Mouse (Mus musculus) kidney, embryonic 16.5 days (tissue): Measurements from ENCODE around the gene Kctd18. TPM values are rescaled to one million over a fixed set of nuclear protein-coding genes. Genes with fewer than 3 reads are reported as not detected.
"Not testable (repeated sequence)": the region's sequence is repeated elsewhere in the genome, so short reads cannot be mapped to it uniquely, and the experiment has no call there.

ENCODE experiments used
- ATAC-seq: fragments of 200-750 bp; cut with Nextera tagmentation; 2 replicates; pipeline ENCODE4 v1.8.0; 2017; ENCODE audit warnings: moderate TSS enrichment; ENCODE audit not compliant: low FRiP score, low TSS enrichment
- H3K27ac ChIP-seq: fragments of 300-500 bp; sonication (generic); 2 replicates; pipeline ENCODE4 v1.5.1; 2014; ENCODE audit warnings: low read length
- H3K27me3 ChIP-seq: fragments of 300-500 bp; sonication (generic); 2 replicates; pipeline ENCODE4 v1.6.1; 2014; ENCODE audit warnings: low read length, control low read depth, mixed read lengths; ENCODE audit not compliant: insufficient read depth
- H3K36me3 ChIP-seq: fragments of 300-500 bp; sonication (generic); 2 replicates; pipeline ENCODE4 v1.6.1; 2014; ENCODE audit warnings: low read length, control low read depth, mixed read lengths; ENCODE audit not compliant: insufficient read depth
- H3K4me1 ChIP-seq: fragments of 300-500 bp; sonication (generic); 2 replicates; pipeline ENCODE4 v1.6.1; 2014; ENCODE audit warnings: low read length, control low read depth, mixed read lengths; ENCODE audit not compliant: insufficient read depth
- H3K4me2 ChIP-seq: fragments of 300-500 bp; sonication (generic); replicated peaks from 2 replicates; pipeline ENCODE4 v1.6.1; 2014; ENCODE audit warnings: low read depth, low read length
- H3K4me3 ChIP-seq: fragments of 300-500 bp; sonication (generic); 2 replicates; pipeline ENCODE4 v1.5.1; 2014; ENCODE audit warnings: mild to moderate bottlenecking, low read length
- H3K9ac ChIP-seq: fragments of 300-500 bp; sonication (generic); replicated peaks from 2 replicates; pipeline ENCODE4 v1.6.1; 2014; ENCODE audit warnings: low read length
- H3K9me3 ChIP-seq: fragments of 300-500 bp; sonication (generic); 2 replicates; pipeline ENCODE4 v1.6.1; 2016; ENCODE audit warnings: low read length, control low read depth
- WGBS: fragments of 180-500 bp; shearing (Covaris S2); extraction: QIAGEN DNeasy Blood & Tissue Kit; methylation state at CpG from one replicate; pipeline ENCODE4 v1.1.7; 2014; 5-methylcytosine and 5-hydroxymethylcytosine counted together
- polyA plus RNA-seq: library from polyadenylated mRNA; unstranded; fragments of >200 nt; fragmentation: Nextera tagmentation; extraction: Ambion mirVana; gene quantifications from 2 replicates; pipeline ENCODE4 v1.2.1, GENCODE M21; 2015

Gene Kctd18
- polyA plus RNA-seq, 1 experiment from 2014 or later = 17.1 TPM

DNA sequence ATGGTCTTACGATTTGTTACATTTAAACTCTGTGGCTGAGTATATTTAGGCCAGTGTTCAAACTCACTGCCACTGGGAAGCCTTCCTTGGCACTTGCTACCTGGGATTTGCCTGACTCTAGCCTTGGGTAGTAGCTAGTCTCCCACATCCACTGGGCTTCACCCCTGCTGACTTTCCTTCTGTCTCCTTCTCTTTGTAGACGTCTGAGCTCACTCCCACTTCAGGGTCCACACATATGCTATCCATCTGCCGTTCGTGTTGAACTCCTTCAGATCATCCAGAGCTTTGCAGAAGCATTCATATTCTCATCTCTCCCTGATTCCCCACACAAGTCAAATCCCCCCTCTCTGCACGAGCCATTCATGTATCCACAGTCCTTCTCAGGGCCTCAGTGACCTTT is 26.8 kb upstream of the Kctd18 start:
- Histone ChIP-seq H3K9ac (no peak overlapping the region), H3K36me3 (no peaks in the 10 kb centered on the region), H3K4me1 (no peaks in the 10 kb centered on the region), H3K4me2 (no peak overlapping the region), H3K27me3 (no peaks in the 10 kb centered on the region), H3K4me3 (no peak overlapping the region), H3K9me3 (no peaks in the 10 kb centered on the region), H3K27ac (no peak overlapping the region)
- no peak for ATAC-seq
- WGBS = 79% methylated on average over 5 of the region's 5 CpGs

DNA sequence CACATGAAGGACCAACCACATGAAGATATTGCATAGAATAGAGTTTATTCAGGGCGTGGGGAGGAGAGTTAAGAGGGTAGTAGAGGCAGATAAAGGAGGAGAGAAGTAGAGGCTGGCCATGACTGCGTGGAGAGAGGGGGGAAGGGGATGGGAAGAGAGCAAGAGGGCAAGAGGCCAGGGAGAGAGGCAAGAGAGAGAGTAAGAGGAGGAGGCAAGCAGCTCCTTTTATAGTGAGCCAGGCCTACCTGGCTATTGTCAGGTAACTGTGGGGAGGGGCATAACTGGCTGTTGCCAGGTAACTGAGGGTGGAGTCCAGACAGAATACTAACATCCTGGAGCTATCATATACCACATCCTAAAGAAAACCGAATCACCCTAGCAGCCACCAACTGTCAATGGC is 26.3 kb upstream of the Kctd18 start:
- Histone ChIP-seq H3K4me3 (no peak overlapping the region), H3K36me3 (no peaks in the 10 kb centered on the region), H3K9ac (no peak overlapping the region), H3K4me1 (no peaks in the 10 kb centered on the region), H3K27ac (no peak overlapping the region), H3K27me3 (no peaks in the 10 kb centered on the region), H3K4me2 (no peak overlapping the region), H3K9me3 (no peaks in the 10 kb centered on the region)
- no peak for ATAC-seq
- 59% methylated on average over 3 of the region's 3 CpGs for WGBS

DNA sequence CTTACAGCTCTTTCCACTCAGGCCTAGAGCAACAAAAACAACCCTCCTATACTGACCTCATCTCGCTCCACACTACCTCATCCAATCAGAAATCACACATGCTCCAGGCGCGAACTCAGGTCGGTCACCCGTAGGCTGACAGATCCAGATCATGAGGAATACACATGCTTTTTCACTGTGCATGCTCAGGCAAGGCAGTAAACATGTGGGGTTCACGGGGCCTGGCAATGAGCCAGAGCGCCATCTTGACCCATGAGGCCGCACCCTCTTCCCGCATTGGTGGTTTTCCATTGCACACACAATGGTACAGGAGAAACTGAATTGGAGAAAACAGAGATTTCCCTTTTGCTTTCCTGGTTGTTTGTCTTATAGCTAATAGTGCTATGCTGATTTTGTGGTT is 18.6 kb upstream of the Kctd18 start:
- not testable (repeated sequence) for H3K36me3 ChIP-seq, H3K9me3 ChIP-seq, H3K4me2 ChIP-seq, H3K27me3 ChIP-seq, ATAC-seq, H3K4me3 ChIP-seq, H3K9ac ChIP-seq, H3K4me1 ChIP-seq, H3K27ac ChIP-seq
- WGBS = 90% methylated on average over 9 of the region's 9 CpGs

DNA sequence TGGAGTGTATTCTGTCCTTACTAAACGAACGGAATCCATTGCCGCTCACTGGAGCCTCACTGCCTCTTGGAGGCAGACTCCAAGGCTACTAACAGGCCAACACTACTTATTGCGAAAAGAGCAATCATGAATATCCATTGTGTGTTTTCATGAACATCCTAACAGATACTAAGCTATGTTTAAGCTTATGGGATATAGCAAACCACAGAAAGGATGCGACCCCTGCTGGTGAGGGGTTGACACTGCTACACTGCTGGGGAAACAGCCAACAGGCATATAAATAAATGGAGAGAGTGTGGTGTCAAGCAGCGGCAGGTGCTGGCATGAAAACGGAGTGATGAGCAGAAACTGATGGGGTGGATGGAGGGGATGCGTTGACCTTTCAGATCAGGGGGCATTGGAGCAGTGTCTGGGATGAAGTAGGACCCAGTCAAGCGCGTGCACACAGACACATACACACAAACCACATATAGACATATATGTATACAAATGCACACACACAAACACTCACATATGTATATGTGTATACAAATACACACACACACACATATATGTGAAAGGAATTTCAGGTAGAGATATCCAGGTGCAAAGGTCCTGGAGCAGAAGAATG is 12.5 kb upstream of the Kctd18 start:
- ATAC-seq = peak; percentile 47; the same call in 1 of the 2 replicates

DNA sequence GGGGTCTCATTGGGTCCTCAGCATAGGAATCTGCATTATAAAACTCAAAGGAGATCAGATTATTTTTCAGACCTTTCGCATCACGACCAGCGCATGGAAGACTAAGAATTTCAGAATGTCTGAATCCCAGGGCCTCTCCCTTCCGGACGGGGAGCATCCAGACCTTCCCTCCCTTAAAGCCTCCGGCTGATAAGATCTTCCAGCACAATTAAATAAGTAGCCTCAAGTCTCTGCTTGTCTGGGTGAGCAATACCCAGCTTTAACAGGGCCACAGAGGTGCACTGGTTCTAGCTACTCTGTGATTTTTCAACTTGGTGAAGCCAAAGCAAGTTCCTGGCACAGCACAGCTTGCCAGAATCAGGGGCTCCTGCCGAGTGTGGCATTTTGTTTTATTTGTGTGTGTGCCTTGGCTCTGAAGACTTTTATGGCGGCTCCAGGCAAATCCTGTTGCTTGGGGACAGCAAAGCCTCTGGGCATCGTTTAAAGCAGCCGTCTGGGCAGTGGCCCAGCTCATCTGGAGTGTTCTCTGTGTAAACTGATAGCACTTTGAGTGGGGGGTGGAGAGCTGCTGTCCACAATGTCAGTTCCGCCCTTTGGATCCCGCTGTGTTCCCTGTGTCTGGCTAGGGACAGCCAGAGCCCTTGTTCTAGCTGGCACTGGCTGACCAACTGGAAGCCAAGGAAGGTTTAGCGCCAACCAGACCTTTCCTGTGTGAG is 11.6 kb upstream of the Kctd18 start:
- H3K27ac ChIP-seq = no peak overlapping the region
- no peaks in the 10 kb centered on the region for H3K9me3 ChIP-seq
- peak; percentile 80 for ATAC-seq
- 15% methylated on average over 13 of the region's 13 CpGs for WGBS
- peak overlapping the region; percentile 68 for H3K4me2 ChIP-seq
- no peaks in the 10 kb centered on the region for H3K27me3 ChIP-seq
- H3K36me3 ChIP-seq = no peaks in the 10 kb centered on the region
- H3K4me1 ChIP-seq = peaks cover 13% of the 10 kb centered on the region; the same call in 1 of the 2 replicates
- H3K9ac ChIP-seq = peak overlapping the region; percentile 52
- H3K4me3 ChIP-seq = peak overlapping the region; percentile 40

More for the DNA sequence above, 12.5 kb upstream of the Kctd18 start:
- Histone ChIP-seq H3K4me3 (no peak overlapping the region), H3K27me3 (no peaks in the 10 kb centered on the region), H3K4me1 (peaks cover 13% of the 10 kb centered on the region; the same call in 1 of the 2 replicates), H3K4me2 (no peak overlapping the region), H3K27ac (no peak overlapping the region), H3K9ac (no peak overlapping the region), H3K9me3 (no peaks in the 10 kb centered on the region), H3K36me3 (no peaks in the 10 kb centered on the region)
- 67% methylated on average over 10 of the region's 10 CpGs for WGBS

- Histone ChIP-seq H3K36me3 (0 out of 2 replicates have a peak, but pooled peaks cover under 1% of the 10 kb centered on the region), H3K4me3 (peak within 1 kb of the TSS; percentile 40), H3K9me3 (no peaks in the 10 kb centered on the region), H3K27ac (no peak within 1 kb of the TSS), H3K4me2 (peak within 1 kb of the TSS; percentile 68), H3K27me3 (no peaks in the 10 kb centered on the region), H3K4me1 (peaks cover 13% of the 10 kb centered on the region; the same call in 1 of the 2 replicates), H3K9ac (peak within 1 kb of the TSS; percentile 52)
- peak; percentile 72 for ATAC-seq
- WGBS = 9% methylated on average over 12 of the region's 12 CpGs
Observed at GRCm38 (mm10) chr1:58029636-58030117, 10.9 kb upstream of the Kctd18 start, which contains the start of gene Aox1. Aox1 (plus strand) TSS chr1:58029931.

DNA sequence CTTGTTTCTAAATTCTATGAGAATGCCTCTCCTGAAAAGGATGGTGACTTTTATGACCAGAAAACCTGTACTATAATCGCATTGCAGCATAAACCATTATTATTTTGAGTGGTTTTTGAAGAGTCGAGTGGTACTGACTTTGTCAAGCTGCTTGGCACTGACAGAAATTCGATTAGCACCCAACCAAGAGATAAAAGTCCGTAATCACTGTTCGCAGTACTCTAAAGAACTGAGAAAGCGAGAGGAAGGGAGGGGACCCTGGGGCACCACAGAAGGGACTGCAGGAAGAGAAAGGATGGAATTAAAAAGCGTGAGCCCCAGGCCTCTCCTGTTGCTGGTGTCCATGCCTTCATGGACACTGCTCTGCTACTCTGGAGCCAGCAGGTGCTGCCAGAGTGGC is 9.0 kb upstream of the Kctd18 start:
- 85% methylated on average over 7 of the region's 7 CpGs for WGBS

GRCm38 (mm10) chr1:58006388-58006787 is 12.4 kb downstream of the Kctd18 start:
- H3K4me3 ChIP-seq, H3K4me2 ChIP-seq, H3K9me3 ChIP-seq, H3K4me1 ChIP-seq, H3K9ac ChIP-seq, ATAC-seq, H3K27ac ChIP-seq, H3K27me3 ChIP-seq: not testable (repeated sequence)
- 98% methylated on average over 6 of the region's 7 CpGs for WGBS
- peaks cover 16% of the 10 kb centered on the region; the same call in 1 of the 2 replicates for H3K36me3 ChIP-seq

More for the DNA sequence above, 9.0 kb upstream of the Kctd18 start:
- ATAC-seq = no peak
- Histone ChIP-seq H3K9me3 (no peaks in the 10 kb centered on the region), H3K4me2 (no peak overlapping the region), H3K9ac (no peak overlapping the region), H3K27ac (no peak overlapping the region), H3K4me3 (no peak overlapping the region), H3K36me3 (peaks cover 6% of the 10 kb centered on the region; the same call in 1 of the 2 replicates), H3K27me3 (no peaks in the 10 kb centered on the region), H3K4me1 (peaks cover 13% of the 10 kb centered on the region; the same call in 1 of the 2 replicates)

- no peak overlapping the region for H3K4me3 ChIP-seq
- no peaks in the 10 kb centered on the region for H3K9me3 ChIP-seq
- H3K4me1 ChIP-seq = peaks cover 14% of the 10 kb centered on the region
- no peaks in the 10 kb centered on the region for H3K27me3 ChIP-seq
- no peak overlapping the region for H3K9ac ChIP-seq
- WGBS = 81% methylated on average over 3 of the region's 3 CpGs
- no peak for ATAC-seq
- H3K27ac ChIP-seq = no peak overlapping the region
- no peak overlapping the region for H3K4me2 ChIP-seq
- H3K36me3 ChIP-seq = peaks cover 3% of the 10 kb centered on the region; the same call in 1 of the 2 replicates
Observed at GRCm38 (mm10) chr1:57998146-57998545, 20.6 kb downstream of the Kctd18 start.
